Mouse (Mus musculus) olfactory bulb, adult 2 months (tissue): ENCODE results near the gene Sdk2. TPM values are rescaled to one million over a fixed set of nuclear protein-coding genes. Genes with fewer than 3 reads are reported as not detected.

Source experiments
- H3K27ac ChIP-seq: fragments of 200-500 bp; 2 replicates; pipeline ENCODE4 v1.5.1; 2012; ENCODE audit warnings: low read depth, low read length; ENCODE audit not compliant: insufficient read depth
- H3K4me1 ChIP-seq: fragments of 200-500 bp; 2 replicates; pipeline ENCODE4 v1.6.1; 2012; ENCODE audit warnings: low read length; ENCODE audit not compliant: control insufficient read depth, insufficient read depth
- H3K4me3 ChIP-seq: fragments of 200-500 bp; 2 replicates; pipeline ENCODE4 v1.5.1; 2012; ENCODE audit warnings: mild to moderate bottlenecking, low read depth, low read length, moderate library complexity; ENCODE audit not compliant: insufficient read depth
- CTCF ChIP-seq: fragments of 200-500 bp; IDR thresholded peaks from 2 replicates; pipeline ENCODE4 v1.5.1; 2012; ENCODE audit warnings: low read depth, mild to moderate bottlenecking, low read length, moderate library complexity; ENCODE audit not compliant: insufficient read depth
- POLR2A ChIP-seq: fragments of 200-500 bp; IDR thresholded peaks from 2 replicates; pipeline ENCODE4 v1.6.1; 2012; ENCODE audit warnings: mild to moderate bottlenecking, low read depth, low read length, moderate library complexity; ENCODE audit not compliant: insufficient read depth
- WGBS: fragments of 180-500 bp; shearing (Covaris S2); methylation state at CpG from one replicate; pipeline ENCODE4 v1.1.7; 2018; 5-methylcytosine and 5-hydroxymethylcytosine counted together
- polyA plus RNA-seq: library from polyadenylated mRNA; stranded (reverse); fragments of >200 nt; gene quantifications from 2 replicates; pipeline ENCODE4 v1.2.4, GENCODE M21; 2012; ENCODE audit warnings: low replicate concordance; ENCODE audit not compliant: missing spikeins, insufficient read depth, insufficient read length

The Sdk2 gene
- polyA plus RNA-seq, 1 experiment: not detected

GRCm38 (mm10) chr11:114028512-114028911 is 38.3 kb downstream of the Sdk2 start:
- H3K27ac ChIP-seq: no peak overlapping the region
- H3K4me1 ChIP-seq: peaks cover 21% of the 10 kb centered on the region
- TF ChIP-seq CTCF: no peak
- 74% methylated on average over 6 of the region's 6 CpGs for WGBS
- H3K4me3 ChIP-seq: no peak overlapping the region

GRCm38 (mm10) chr11:114028021-114028420 is 38.8 kb downstream of the Sdk2 start:
- TF ChIP-seq POLR2A (no peak), CTCF (no peak)
- Histone ChIP-seq H3K27ac (no peak overlapping the region), H3K4me1 (peaks cover 21% of the 10 kb centered on the region), H3K4me3 (no peak overlapping the region)
- WGBS: 77% methylated on average over 6 of the region's 6 CpGs

GRCm38 (mm10) chr11:114025056-114025455 is 41.8 kb downstream of the Sdk2 start:
- no peak overlapping the region for H3K4me3 ChIP-seq
- H3K27ac ChIP-seq: no peak overlapping the region
- 95% methylated on average over 2 of the region's 2 CpGs for WGBS
- peaks cover 19% of the 10 kb centered on the region for H3K4me1 ChIP-seq
- no peak for TF ChIP-seq CTCF
- no peak for TF ChIP-seq POLR2A

- peaks cover 22% of the 10 kb centered on the region for H3K4me1 ChIP-seq
- WGBS: 92% methylated on average over 1 of the region's 1 CpGs
- H3K4me3 ChIP-seq: no peak overlapping the region
- TF ChIP-seq POLR2A (no peak), CTCF (no peak)
- no peak overlapping the region for H3K27ac ChIP-seq
These were observed 42.9 kb downstream of the Sdk2 start for GRCm38 (mm10) chr11:114023965-114024364.

- TF ChIP-seq CTCF (no peak), POLR2A (no peak)
- peaks cover 13% of the 10 kb centered on the region; the same call in 1 of the 2 replicates for H3K4me1 ChIP-seq
- WGBS: 87% methylated on average over 4 of the region's 4 CpGs
- no peak overlapping the region for H3K27ac ChIP-seq
- H3K4me3 ChIP-seq: no peak overlapping the region
These were observed 44.7 kb downstream of the Sdk2 start for GRCm38 (mm10) chr11:114022166-114022565.

GRCm38 (mm10) chr11:114019087-114019486 is 47.8 kb downstream of the Sdk2 start:
- Histone ChIP-seq H3K4me1 (peaks cover 24% of the 10 kb centered on the region), H3K27ac (no peak overlapping the region), H3K4me3 (no peak overlapping the region)
- TF ChIP-seq POLR2A (no peak), CTCF (no peak)
- WGBS: 70% methylated on average over 11 of the region's 11 CpGs

- no peak for TF ChIP-seq CTCF
- TF ChIP-seq POLR2A: no peak
- H3K27ac ChIP-seq: no peak overlapping the region
- 69% methylated on average over 14 of the region's 14 CpGs for WGBS
- no peak overlapping the region for H3K4me3 ChIP-seq
- peaks cover 24% of the 10 kb centered on the region for H3K4me1 ChIP-seq
These were observed 49.9 kb downstream of the Sdk2 start for GRCm38 (mm10) chr11:114016889-114017392.

- TF ChIP-seq POLR2A (no peak), CTCF (no peak)
- Histone ChIP-seq H3K4me3 (no peak overlapping the region), H3K27ac (no peak overlapping the region), H3K4me1 (peaks cover 29% of the 10 kb centered on the region)
- 67% methylated on average over 15 of the region's 15 CpGs for WGBS
These were observed 50.5 kb downstream of the Sdk2 start for GRCm38 (mm10) chr11:114016108-114016888.

- 52% methylated on average over 9 of the region's 9 CpGs for WGBS
- no peak overlapping the region for H3K27ac ChIP-seq
- no peak overlapping the region for H3K4me3 ChIP-seq
- no peak for TF ChIP-seq POLR2A
- no peak for TF ChIP-seq CTCF
- H3K4me1 ChIP-seq: peaks cover 25% of the 10 kb centered on the region
These were observed 55.3 kb downstream of the Sdk2 start for GRCm38 (mm10) chr11:114011523-114011922.
